Mouse (Mus musculus): ENCODE data around the gene Dock9. TPM values are rescaled to one million over a fixed set of nuclear protein-coding genes. Genes with fewer than 3 reads are reported as not detected.

The Dock9 gene
- polyA plus RNA-seq (2014; fragmentation: Illumina TruSeq; extraction: RNeasy Lipid Tissue Mini Kit (QIAGEN cat#74804); ENCODE audit: low read depth, low replicate concordance), result 28.6 TPM

DNA sequence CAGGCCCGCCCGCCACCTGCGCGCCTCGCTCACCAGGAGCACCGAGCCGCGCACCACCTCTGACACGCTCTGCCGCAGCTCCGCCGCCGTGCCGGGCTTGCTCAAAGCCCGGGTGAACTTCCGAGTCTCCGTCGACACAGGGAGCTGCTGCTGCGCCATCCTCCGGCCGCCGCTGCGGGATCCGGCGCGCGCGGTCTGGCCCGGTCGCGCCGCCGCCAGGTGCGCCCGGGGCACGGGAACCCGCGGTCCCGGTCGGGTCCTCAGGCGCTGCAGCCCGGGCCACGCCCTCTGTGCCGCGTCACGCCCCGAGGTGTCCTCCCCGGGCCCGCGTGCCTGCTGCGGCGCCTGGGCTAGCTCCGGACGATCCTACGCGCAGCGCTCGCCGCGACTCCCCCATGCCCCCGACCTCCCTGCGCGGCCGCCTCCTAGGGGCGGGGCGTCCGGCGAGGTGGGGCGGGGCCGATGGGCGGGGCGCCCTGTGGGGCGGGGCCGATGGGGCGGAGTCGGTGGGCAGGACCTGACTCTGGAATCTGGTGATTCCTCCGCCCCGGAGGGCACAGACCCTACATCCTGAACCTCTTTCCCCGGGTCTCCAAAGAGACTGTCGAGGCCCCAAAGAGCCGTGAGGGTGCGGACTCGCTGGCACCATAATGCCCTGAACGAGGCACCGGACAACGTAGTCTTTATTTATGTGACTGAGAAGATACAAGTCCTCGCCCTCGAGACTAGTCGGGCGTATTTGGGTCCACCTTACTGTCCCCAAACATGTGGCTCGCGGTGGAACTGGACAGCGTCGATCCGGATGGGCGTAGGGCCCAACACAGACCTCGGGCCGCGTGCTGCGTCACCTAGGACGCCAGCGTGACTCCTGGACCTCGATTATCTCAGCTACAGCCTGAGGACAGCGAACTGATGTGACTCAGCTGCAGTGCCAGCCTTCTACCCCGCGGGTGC, at the start of gene Dock9:
Gene Dock9 (minus strand): TSS at position 381 of the 954 bp plus-strand sequence.

DNA sequence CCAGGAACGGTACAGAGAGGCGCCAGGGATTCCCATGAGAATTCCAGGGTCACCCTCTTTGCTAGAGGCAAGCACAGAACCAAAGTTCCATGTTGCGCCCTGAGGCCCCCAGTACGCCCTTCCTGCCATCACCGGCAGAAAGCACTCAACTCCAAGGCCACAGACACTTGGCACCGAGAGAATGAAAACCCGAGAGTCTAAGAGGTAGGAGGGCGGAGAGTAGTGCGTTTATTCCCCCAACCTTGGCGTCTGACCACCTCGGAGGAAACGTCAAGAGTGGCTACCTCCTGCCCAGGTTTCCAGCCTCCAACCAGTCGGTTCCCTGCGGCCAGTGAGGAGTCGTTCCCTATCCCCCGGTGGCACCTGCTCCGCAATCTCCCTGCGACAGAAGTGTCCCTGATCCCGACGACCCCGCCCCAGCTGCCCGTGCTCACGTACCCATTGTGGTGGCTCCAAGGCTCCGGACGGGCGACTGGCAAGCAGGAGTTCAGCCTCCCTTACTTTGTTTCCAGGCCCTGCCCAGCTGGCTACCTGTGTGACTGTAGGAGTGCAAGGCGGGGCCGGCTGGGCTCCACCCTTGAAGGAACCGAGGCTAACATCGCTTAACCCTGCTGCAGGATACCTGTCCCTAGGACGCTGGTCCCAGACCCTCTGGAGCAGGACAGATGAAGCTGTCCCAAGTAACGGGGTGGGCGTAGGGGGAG, 292.7 kb downstream of the Dock9 start, which contains the start of gene Slc15a1:
Gene Slc15a1 (minus strand): TSS at position 472 of the 704 bp plus-strand sequence.

Other genes with a start within 250 kb of the Dock9 start
- gene Ubac2, start 80.8 kb upstream of the Dock9 start, polyA plus RNA-seq (2014; fragmentation: Illumina TruSeq; extraction: RNeasy Lipid Tissue Mini Kit (QIAGEN cat#74804); ENCODE audit: low read depth, low replicate concordance), result 32.0 TPM
- gene Gpr18, start 117.9 kb upstream of the Dock9 start, polyA plus RNA-seq (2014; fragmentation: Illumina TruSeq; extraction: RNeasy Lipid Tissue Mini Kit (QIAGEN cat#74804); ENCODE audit: low read depth, low replicate concordance), result 0.42 TPM
- 0.58 TPM for gene Gpr183, start 167.4 kb upstream of the Dock9 start, polyA plus RNA-seq (2014; fragmentation: Illumina TruSeq; extraction: RNeasy Lipid Tissue Mini Kit (QIAGEN cat#74804); ENCODE audit: low read depth, low replicate concordance)
- gene Timm8a2, start 236.8 kb upstream of the Dock9 start, polyA plus RNA-seq (2014; fragmentation: Illumina TruSeq; extraction: RNeasy Lipid Tissue Mini Kit (QIAGEN cat#74804); ENCODE audit: low read depth, low replicate concordance), result not detected

All from heart, adult 10 weeks (tissue).